In the genomic region with DNA sequence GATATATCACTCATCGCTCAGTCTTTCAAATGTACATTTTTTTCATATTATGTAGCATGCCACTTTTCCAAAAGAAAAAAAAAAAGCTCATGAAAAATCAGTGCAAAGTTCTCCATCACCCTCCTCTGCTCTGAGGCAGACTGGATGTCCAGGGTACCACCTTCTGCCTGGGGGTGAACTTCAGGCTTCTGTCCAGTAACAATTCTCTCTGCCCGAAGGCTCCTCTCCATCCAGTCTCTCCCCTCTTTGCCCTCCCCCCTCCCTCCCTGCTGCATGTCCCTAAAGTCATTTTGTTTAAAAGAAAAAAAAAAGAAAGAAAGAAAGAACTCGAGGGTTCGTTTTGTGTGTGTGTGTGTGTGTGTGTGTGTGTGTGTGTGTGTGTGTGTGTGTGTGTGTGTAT, we compare ENCODE assay signal across 20 mouse cellular contexts. TPM values are rescaled to one million over a fixed set of nuclear protein-coding genes. Genes with fewer than 3 reads are reported as not detected.
A peak's percentile ranks its signal among the peaks of the same experiment; 100 is the strongest.
DNase-seq lines count a peak whose midpoint lies in the region; ATAC-seq lines count a peak whose summit lies in the region.
"Had no signal": no experiment of that assay in that cellular context is flagged by ENCODE, and none has a peak within 500 bp of the region (broad histone marks: within the 10 kb centered on the region; RNA-seq: fewer than 3 reads in every experiment).

No protein-coding gene starts in this region.

- H3K4me1 ChIP-seq in hindbrain, embryonic 11.5 days (replicated peaks; ENCODE audit: control insufficient read depth, insufficient read depth, low read length): peaks cover 3% of the 10 kb centered on the region
- H3K4me1 ChIP-seq in hindbrain, embryonic 10.5 days (replicated peaks): peaks cover 38% of the 10 kb centered on the region
- H3K4me1 ChIP-seq in midbrain, embryonic 15.5 days: peaks cover 34% of the 10 kb centered on the region
- 0 out of 2 replicates have a peak, but pooled peaks cover 11% of the 10 kb centered on the region for H3K4me1 ChIP-seq in intestine, embryonic 15.5 days (replicated peaks)

- peaks cover 84% of the 10 kb centered on the region for H3K27me3 ChIP-seq in hindbrain, embryonic 11.5 days (ENCODE audit: control insufficient read depth, insufficient read depth, low read length)
- peaks cover 100% of the 10 kb centered on the region for H3K27me3 ChIP-seq in hindbrain, embryonic 10.5 days (ENCODE audit: insufficient read depth, poor library complexity, severe bottlenecking)
- peaks cover 56% of the 10 kb centered on the region for H3K27me3 ChIP-seq in midbrain, embryonic 15.5 days (replicated peaks)
- peaks cover 91% of the 10 kb centered on the region for H3K27me3 ChIP-seq in intestine, embryonic 15.5 days (replicated peaks)

- no peak overlapping the region for H3K27ac ChIP-seq in hindbrain, embryonic 11.5 days (ENCODE audit: low read depth, low read length)
- H3K27ac ChIP-seq in hindbrain, embryonic 10.5 days: no peak overlapping the region
- H3K27ac ChIP-seq in midbrain, embryonic 15.5 days: no peak overlapping the region
- H3K27ac ChIP-seq in intestine, embryonic 15.5 days: no peak overlapping the region
- H3K27ac ChIP-seq: macrophage had no signal

- H3K4me2 ChIP-seq in hindbrain, embryonic 11.5 days (replicated peaks; ENCODE audit: low read depth, low read length): no peak overlapping the region
- H3K4me2 ChIP-seq in midbrain, embryonic 15.5 days: peak overlapping the region; percentile 42; the same call in 1 of the 2 replicates
- H3K4me2 ChIP-seq in intestine, embryonic 15.5 days (replicated peaks): no peak overlapping the region

- H3K36me3 ChIP-seq in hindbrain, embryonic 11.5 days (ENCODE audit: control insufficient read depth, insufficient read depth, low read length): no peaks in the 10 kb centered on the region
- no peaks in the 10 kb centered on the region for H3K36me3 ChIP-seq in hindbrain, embryonic 10.5 days
- H3K36me3 ChIP-seq in midbrain, embryonic 15.5 days (replicated peaks): no peaks in the 10 kb centered on the region
- no peaks in the 10 kb centered on the region for H3K36me3 ChIP-seq in intestine, embryonic 15.5 days

- DNase-seq in hindbrain, embryonic 11.5 days (ENCODE audit: low spot score): peak; percentile 34
- DNase-seq in hindbrain, embryonic 10.5 days (ENCODE audit: low spot score): no peak
- DNase-seq in cerebellum, adult 8-10 months: peak; percentile 25
- DNase-seq in cerebellum, postnatal 14 days: peak; percentile 48 to 54
- DNase-seq in right cerebral cortex, postnatal 14 days: no peak
- DNase-seq: adrenal gland, postnatal 25 days; lung, adult 2 months had no signal

- H3K9me3 ChIP-seq in hindbrain, embryonic 11.5 days (ENCODE audit: control insufficient read depth, low read length): no peaks in the 10 kb centered on the region
- H3K9me3 ChIP-seq in hindbrain, embryonic 10.5 days: no peaks in the 10 kb centered on the region
- H3K9me3 ChIP-seq in midbrain, embryonic 15.5 days: no peaks in the 10 kb centered on the region
- no peaks in the 10 kb centered on the region for H3K9me3 ChIP-seq in intestine, embryonic 15.5 days

- no peak overlapping the region for H3K4me3 ChIP-seq in hindbrain, embryonic 11.5 days (ENCODE audit: low read depth, low read length)
- H3K4me3 ChIP-seq in hindbrain, embryonic 10.5 days: no peak overlapping the region; the same call in 1 of the 2 replicates
- peak overlapping the region; percentile 36 for H3K4me3 ChIP-seq in midbrain, embryonic 15.5 days
- H3K4me3 ChIP-seq in intestine, embryonic 15.5 days (replicated peaks): no peak overlapping the region

- WGBS in hindbrain, embryonic 11.5 days: 9% methylated on average over 4 of the region's 4 CpGs
- 7% methylated on average over 4 of the region's 4 CpGs for WGBS in hindbrain, embryonic 10.5 days
- 8% methylated on average over 4 of the region's 4 CpGs for WGBS in midbrain, embryonic 15.5 days
- WGBS in intestine, embryonic 15.5 days: 12% methylated on average over 4 of the region's 4 CpGs

- H3K9ac ChIP-seq in hindbrain, embryonic 11.5 days (ENCODE audit: low read depth, low read length): no peak overlapping the region
- no peak overlapping the region for H3K9ac ChIP-seq in midbrain, embryonic 15.5 days
- no peak overlapping the region for H3K9ac ChIP-seq in intestine, embryonic 15.5 days

- no peak for ATAC-seq in hindbrain, embryonic 11.5 days (ENCODE audit: low FRiP score)
- ATAC-seq in midbrain, embryonic 15.5 days (replicated peaks): no peak
- ATAC-seq in erythroblast, adult 5-6 weeks (replicated peaks; ENCODE audit: low FRiP score, poor library complexity, severe bottlenecking): no peak
- no peak for ATAC-seq in intestine, embryonic 15.5 days

RNA-seq across cellular contexts. Expression of a gene that starts 5.3 kb away (rescaled TPM):
- polyA plus RNA-seq in hindbrain, embryonic 11.5 days (2014; fragmentation: Nextera tagmentation; extraction: Ambion mirVana): 2.0 and 3.3 TPM in 2 replicates
- 1.1 and 1.4 TPM in 2 replicates for polyA plus RNA-seq in hindbrain, embryonic 10.5 days (2016; fragmentation: Nextera tagmentation; extraction: Ambion mirVana)
- polyA plus RNA-seq in midbrain, embryonic 15.5 days (2015; fragmentation: Nextera tagmentation; extraction: Ambion mirVana): 7.8 and 8.5 TPM in 2 replicates
- not detected in 2 replicates for total RNA-seq in erythroblast, adult 5-6 weeks (2015; ENCODE audit: low replicate concordance)
- total RNA-seq in erythroblast, adult 5-6 weeks (2017; ENCODE audit: low replicate concordance): not detected in 2 replicates
- not detected in 2 replicates for polyA plus RNA-seq in intestine, embryonic 15.5 days (2015; fragmentation: Nextera tagmentation; extraction: Ambion mirVana)
- total RNA-seq: adrenal gland, postnatal 25 days; ES-E14; heart, postnatal 25 days; monocyte, adult 5-6 weeks had no signal
- polyA plus RNA-seq: gonadal fat pad, adult 2 months; heart, embryonic 11.5 days; inflammation-experienced regulatory T-cells, adult 6 months; kidney, embryonic 14.5 days; large intestine, adult 2 months; lung, adult 2 months; macrophage; small intestine, adult 2 months had no signal

Comparison
In these comparisons a context has a peak if more than half of its experiments do, and no peak if none do; other contexts are left out.
1. DNase-seq: peak in hindbrain, embryonic 11.5 days (single experiment), cerebellum, adult 8-10 months (single experiment) and cerebellum, postnatal 14 days (2 of 2); none in hindbrain, embryonic 10.5 days (single experiment) and right cerebral cortex, postnatal 14 days (single experiment).